Mouse (Mus musculus): ENCODE results near the gene Tnxb. TPM values are rescaled to one million over a fixed set of nuclear protein-coding genes. Genes with fewer than 3 reads are reported as not detected.

The Tnxb gene
- polyA plus RNA-seq, 1 experiment = 0.77 TPM

DNA sequence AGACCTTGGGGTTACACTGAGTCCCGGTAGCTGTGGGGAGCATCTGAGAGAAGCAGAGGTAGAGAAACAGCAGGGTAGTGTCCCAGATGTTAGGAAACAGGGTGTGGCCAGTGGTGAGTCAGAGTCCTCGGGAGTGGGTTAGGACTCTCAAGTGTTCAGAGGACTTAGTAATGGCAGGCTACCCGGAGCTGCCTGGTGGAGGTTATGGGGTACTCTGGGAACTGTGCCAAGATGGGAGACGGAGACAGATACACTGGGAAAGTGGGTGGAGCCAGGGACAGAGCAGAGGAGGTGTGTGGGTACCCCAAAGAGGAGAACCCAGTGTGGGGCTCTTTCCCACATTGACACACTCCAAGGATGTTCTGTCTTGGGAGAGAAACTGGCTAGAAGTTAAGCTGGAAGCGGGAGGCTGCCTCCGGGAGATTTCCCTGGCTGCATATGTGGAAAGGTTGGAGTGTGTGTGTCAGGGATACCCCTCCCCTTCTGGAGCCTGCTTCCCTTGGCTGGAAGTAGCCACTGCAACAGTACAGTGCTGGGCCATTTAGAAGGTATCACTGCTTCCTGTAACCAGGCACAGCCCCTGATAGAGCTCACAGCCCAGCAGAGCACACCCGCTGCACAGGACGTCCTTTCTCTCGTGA is 14.0 kb downstream of the Tnxb start:
- H3K27me3 ChIP-seq (ENCODE audit: control insufficient read depth, insufficient read depth, low read length) = no peaks in the 10 kb centered on the region
- no peak for TF ChIP-seq CTCF (IDR thresholded peaks at IDR 0.05; ENCODE audit: control insufficient read depth, insufficient read depth, insufficient replicate concordance, low read depth, low read length)
- TF ChIP-seq POLR2A (IDR thresholded peaks at IDR 0.05; ENCODE audit: control insufficient read depth, low read depth, low read length) = no peak
- H3K27ac ChIP-seq (ENCODE audit: control insufficient read depth, insufficient read depth, low read depth, low read length) = peak overlapping the region; percentile 29; the same call in 1 of the 2 replicates
- no peaks in the 10 kb centered on the region for H3K36me3 ChIP-seq (ENCODE audit: control insufficient read depth, insufficient read depth, low read length)
- no peak overlapping the region for H3K4me3 ChIP-seq (ENCODE audit: control insufficient read depth, low read depth, low read length)
- peaks cover 16% of the 10 kb centered on the region for H3K4me1 ChIP-seq (ENCODE audit: control insufficient read depth, insufficient read depth, low read length)

DNA sequence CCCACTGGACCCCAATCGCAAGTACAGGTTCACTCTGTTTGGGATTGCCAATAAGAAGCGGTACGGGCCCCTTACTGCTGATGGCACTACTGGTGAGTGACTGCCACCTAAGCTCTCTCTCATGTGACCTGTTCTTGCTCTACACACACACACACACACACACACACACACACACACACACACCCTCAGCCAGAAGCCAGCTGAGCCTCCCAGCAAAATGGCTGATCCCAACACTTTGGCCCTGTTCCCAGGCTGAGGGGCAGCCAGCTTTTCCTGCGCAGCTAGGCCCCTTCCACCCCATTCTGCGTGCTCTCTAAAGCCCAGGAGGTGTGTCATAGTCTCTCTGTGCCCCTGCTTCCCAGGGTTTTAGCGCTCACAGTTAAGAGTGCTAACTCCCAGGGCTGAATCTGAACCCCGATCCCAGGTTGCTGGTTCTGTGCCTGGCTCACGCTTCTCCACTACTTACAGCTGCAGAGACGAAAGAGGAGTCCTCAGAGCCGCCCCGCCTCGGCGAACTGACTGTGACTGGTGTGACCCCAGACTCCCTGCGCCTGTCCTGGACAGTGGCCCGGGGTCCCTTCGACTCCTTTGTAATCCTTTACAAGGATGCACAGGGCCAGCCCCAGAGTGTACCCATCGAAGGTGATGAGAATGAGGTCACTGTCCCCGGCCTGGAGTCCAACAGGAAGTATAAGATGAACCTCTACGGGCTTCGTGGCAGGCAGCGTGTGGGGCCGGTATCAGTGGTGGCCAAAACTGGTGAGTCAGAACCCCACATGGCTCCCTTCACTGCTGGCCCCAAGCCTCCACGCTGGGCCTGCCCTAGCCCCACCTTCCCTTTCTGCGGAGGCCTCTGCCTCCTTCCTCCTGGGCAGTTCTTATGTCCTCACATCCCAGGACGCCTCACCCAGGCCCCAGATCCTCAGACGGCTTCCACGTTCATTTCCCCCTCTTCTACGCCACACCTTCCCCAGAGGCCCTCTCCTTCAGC is 15.1 kb downstream of the Tnxb start:
- TF ChIP-seq CTCF (IDR thresholded peaks at IDR 0.05; ENCODE audit: control insufficient read depth, insufficient read depth, insufficient replicate concordance, low read depth, low read length) = no peak
- H3K27ac ChIP-seq (ENCODE audit: control insufficient read depth, insufficient read depth, low read depth, low read length) = peak overlapping the region; percentile 27; the same call in 1 of the 2 replicates
- H3K4me3 ChIP-seq (ENCODE audit: control insufficient read depth, low read depth, low read length) = no peak overlapping the region

DNA sequence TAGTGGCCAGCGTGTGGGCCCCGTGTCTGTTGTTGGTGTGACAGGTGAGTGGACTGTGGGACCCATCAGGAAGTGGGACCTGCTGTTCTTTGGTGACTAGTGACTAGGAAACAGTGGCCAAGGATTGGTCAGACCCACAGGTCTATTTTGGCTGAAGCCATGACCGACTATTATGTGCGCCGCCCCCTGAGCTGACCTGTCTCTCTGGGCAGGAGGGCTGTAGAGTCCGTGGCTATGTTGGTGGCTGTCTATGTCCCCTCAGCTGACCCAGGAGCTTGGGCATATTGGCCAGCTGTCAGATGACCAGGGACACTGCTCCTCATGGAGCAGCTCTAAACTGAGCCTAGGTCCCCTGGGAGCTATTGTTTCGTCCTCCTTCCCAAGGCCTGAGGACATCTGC is 18.6 kb downstream of the Tnxb start:
- Histone ChIP-seq H3K4me1 (ENCODE audit: control insufficient read depth, insufficient read depth, low read length) (no peaks in the 10 kb centered on the region), H3K27me3 (ENCODE audit: control insufficient read depth, insufficient read depth, low read length) (no peaks in the 10 kb centered on the region), H3K27ac (ENCODE audit: control insufficient read depth, insufficient read depth, low read depth, low read length) (no peak overlapping the region), H3K36me3 (ENCODE audit: control insufficient read depth, insufficient read depth, low read length) (no peaks in the 10 kb centered on the region), H3K4me3 (ENCODE audit: control insufficient read depth, low read depth, low read length) (no peak overlapping the region)
- TF ChIP-seq CTCF (IDR thresholded peaks at IDR 0.05; ENCODE audit: control insufficient read depth, insufficient read depth, insufficient replicate concordance, low read depth, low read length) (no peak), POLR2A (IDR thresholded peaks at IDR 0.05; ENCODE audit: control insufficient read depth, low read depth, low read length) (no peak)

More for the DNA sequence above, 15.1 kb downstream of the Tnxb start:
- H3K4me1 ChIP-seq (ENCODE audit: control insufficient read depth, insufficient read depth, low read length) = peaks cover 12% of the 10 kb centered on the region
- H3K36me3 ChIP-seq (ENCODE audit: control insufficient read depth, insufficient read depth, low read length) = no peaks in the 10 kb centered on the region
- H3K27me3 ChIP-seq (ENCODE audit: control insufficient read depth, insufficient read depth, low read length) = no peaks in the 10 kb centered on the region

DNA sequence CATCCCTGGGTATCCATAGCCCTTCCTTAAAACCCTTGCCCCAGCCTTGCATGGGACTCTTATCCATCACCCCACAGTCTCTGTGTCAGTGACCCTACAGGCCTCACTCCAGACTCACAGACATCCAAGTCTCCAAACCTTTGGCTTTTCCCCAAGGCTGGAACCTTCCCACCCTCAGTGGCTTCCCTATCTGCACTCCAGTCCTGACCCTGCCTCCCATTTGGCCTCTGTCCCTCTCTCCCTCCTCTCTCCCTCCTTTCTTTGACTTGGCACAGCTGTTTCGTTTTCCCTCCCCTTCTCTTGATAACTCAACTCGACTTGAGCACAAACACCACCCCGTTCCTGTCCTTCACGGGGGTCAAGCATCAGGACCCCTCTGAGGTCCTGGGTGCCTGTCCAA is 20.1 kb downstream of the Tnxb start:
- no peak overlapping the region for H3K4me3 ChIP-seq (ENCODE audit: control insufficient read depth, low read depth, low read length)
- H3K27me3 ChIP-seq (ENCODE audit: control insufficient read depth, insufficient read depth, low read length) = no peaks in the 10 kb centered on the region
- no peak overlapping the region for H3K27ac ChIP-seq (ENCODE audit: control insufficient read depth, insufficient read depth, low read depth, low read length)
- H3K36me3 ChIP-seq (ENCODE audit: control insufficient read depth, insufficient read depth, low read length) = no peaks in the 10 kb centered on the region
- no peaks in the 10 kb centered on the region for H3K4me1 ChIP-seq (ENCODE audit: control insufficient read depth, insufficient read depth, low read length)
- TF ChIP-seq CTCF (IDR thresholded peaks at IDR 0.05; ENCODE audit: control insufficient read depth, insufficient read depth, insufficient replicate concordance, low read depth, low read length) (no peak), POLR2A (IDR thresholded peaks at IDR 0.05; ENCODE audit: control insufficient read depth, low read depth, low read length) (no peak)

GRCm38 (mm10) chr17:34692906-34693305 is 22.6 kb downstream of the Tnxb start:
- no peaks in the 10 kb centered on the region for H3K4me1 ChIP-seq (ENCODE audit: control insufficient read depth, insufficient read depth, low read length)
- H3K4me3 ChIP-seq (ENCODE audit: control insufficient read depth, low read depth, low read length) = no peak overlapping the region
- H3K27me3 ChIP-seq (ENCODE audit: control insufficient read depth, insufficient read depth, low read length) = no peaks in the 10 kb centered on the region
- H3K36me3 ChIP-seq (ENCODE audit: control insufficient read depth, insufficient read depth, low read length) = no peaks in the 10 kb centered on the region
- TF ChIP-seq POLR2A (IDR thresholded peaks at IDR 0.05; ENCODE audit: control insufficient read depth, low read depth, low read length) = no peak
- no peak for TF ChIP-seq CTCF (IDR thresholded peaks at IDR 0.05; ENCODE audit: control insufficient read depth, insufficient read depth, insufficient replicate concordance, low read depth, low read length)
- H3K27ac ChIP-seq (ENCODE audit: control insufficient read depth, insufficient read depth, low read depth, low read length) = no peak overlapping the region

DNA sequence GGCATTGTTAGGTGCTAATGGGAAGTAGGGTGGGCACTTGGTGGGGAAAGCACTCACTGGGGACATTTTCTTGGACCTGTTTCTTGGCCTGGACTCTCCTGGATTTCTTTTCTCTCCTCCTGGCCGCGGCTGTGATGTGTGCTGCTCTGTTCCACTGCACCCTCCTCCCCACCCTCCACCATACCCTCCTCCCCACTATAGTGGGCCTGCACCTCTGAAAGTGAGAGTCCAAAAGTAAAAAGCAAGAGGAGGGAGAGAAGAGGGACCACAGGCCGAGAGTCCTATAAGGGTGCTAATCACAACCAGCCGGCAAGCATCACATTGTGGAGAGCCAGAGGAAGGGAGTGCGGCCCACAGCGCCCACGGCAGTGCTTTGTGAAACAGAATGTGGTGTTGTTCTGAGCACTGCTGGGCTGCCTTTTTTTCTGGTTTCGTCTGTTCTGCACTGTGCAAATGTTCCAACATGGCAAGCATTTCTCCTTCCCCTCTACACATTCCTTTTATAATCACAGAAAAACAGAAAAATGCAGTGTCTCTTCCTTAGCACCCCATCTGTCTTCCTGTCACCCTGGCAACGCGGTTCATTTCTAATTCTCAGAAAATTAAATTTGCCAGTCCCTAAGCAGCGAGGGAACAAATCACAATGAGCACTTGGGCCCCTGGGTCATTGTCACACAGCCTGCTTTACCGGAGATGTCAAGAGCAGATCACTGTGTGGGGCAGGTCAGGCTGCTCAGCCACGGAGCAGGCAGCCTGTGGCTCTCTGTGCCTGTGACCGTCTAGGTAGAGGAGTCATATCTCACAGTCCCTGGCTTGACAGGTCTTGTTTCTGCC is 29.5 kb downstream of the Tnxb start:
- Histone ChIP-seq H3K36me3 (ENCODE audit: control insufficient read depth, insufficient read depth, low read length) (no peaks in the 10 kb centered on the region), H3K27ac (ENCODE audit: control insufficient read depth, insufficient read depth, low read depth, low read length) (no peak overlapping the region), H3K4me3 (ENCODE audit: control insufficient read depth, low read depth, low read length) (no peak overlapping the region), H3K4me1 (ENCODE audit: control insufficient read depth, insufficient read depth, low read length) (no peaks in the 10 kb centered on the region; the same call in 1 of the 2 replicates), H3K27me3 (ENCODE audit: control insufficient read depth, insufficient read depth, low read length) (no peaks in the 10 kb centered on the region)
- TF ChIP-seq POLR2A (IDR thresholded peaks at IDR 0.05; ENCODE audit: control insufficient read depth, low read depth, low read length) = no peak
- no peak for TF ChIP-seq CTCF (IDR thresholded peaks at IDR 0.05; ENCODE audit: control insufficient read depth, insufficient read depth, insufficient replicate concordance, low read depth, low read length)

Measured in testis, adult 2 months (tissue).